Mouse (Mus musculus) testis, adult 2 months (tissue): ENCODE results near the gene Pbp2.

Experiments
- CTCF ChIP-seq: fragments of 200-500 bp; IDR thresholded peaks from 2 replicates; pipeline ENCODE4 v1.5.1; 2012; ENCODE audit warnings: low read depth, mild to moderate bottlenecking, inconsistent platforms, low read length, moderate library complexity; ENCODE audit not compliant: control insufficient read depth, insufficient read depth, insufficient replicate concordance
- POLR2A ChIP-seq: fragments of 200-500 bp; IDR thresholded peaks from 2 replicates; pipeline ENCODE4 v1.6.1; 2012; ENCODE audit warnings: low read depth, mild to moderate bottlenecking, inconsistent platforms, low read length, moderate library complexity; ENCODE audit not compliant: control insufficient read depth

GRCm38 (mm10) chr6:135266056-135266455, 44.1 kb downstream of the Pbp2 start:
- TF ChIP-seq POLR2A (no peak), CTCF (no peak)
